Mouse (Mus musculus) neural tube, embryonic 12.5 days (tissue): Measurements from ENCODE around the gene Arhgap15. TPM values are rescaled to one million over a fixed set of nuclear protein-coding genes. Genes with fewer than 3 reads are reported as not detected.
A peak's percentile ranks its signal among the peaks of the same experiment; 100 is the strongest.

ENCODE experiments used
- ATAC-seq: fragments of 200-750 bp; cut with Nextera tagmentation; 2 replicates; pipeline ENCODE4 v1.8.0; 2017; ENCODE audit warnings: low read depth, mild to moderate bottlenecking, moderate TSS enrichment, moderate library complexity; ENCODE audit not compliant: low FRiP score
- H3K27ac ChIP-seq: fragments of 300-500 bp; sonication (generic); 2 replicates; pipeline ENCODE4 v1.5.1; 2016
- H3K27me3 ChIP-seq: fragments of 300-500 bp; sonication (generic); replicated peaks from 2 replicates; pipeline ENCODE4 v1.6.1; 2016; ENCODE audit warnings: mild to moderate bottlenecking
- H3K36me3 ChIP-seq: fragments of 300-500 bp; sonication (generic); 2 replicates; pipeline ENCODE4 v1.6.1; 2016; ENCODE audit warnings: mild to moderate bottlenecking
- H3K4me1 ChIP-seq: fragments of 300-500 bp; sonication (generic); 2 replicates; pipeline ENCODE4 v1.6.1; 2016
- H3K4me2 ChIP-seq: fragments of 300-500 bp; sonication (generic); replicated peaks from 2 replicates; pipeline ENCODE4 v1.6.1; 2016; ENCODE audit warnings: mild to moderate bottlenecking
- H3K4me3 ChIP-seq: fragments of 300-500 bp; sonication (generic); 2 replicates; pipeline ENCODE4 v1.5.1; 2016
- H3K9ac ChIP-seq: fragments of 300-500 bp; sonication (generic); 2 replicates; pipeline ENCODE4 v1.6.1; 2016; ENCODE audit warnings: mild to moderate bottlenecking
- H3K9me3 ChIP-seq: fragments of 300-500 bp; sonication (generic); 2 replicates; pipeline ENCODE4 v1.6.1; 2016; ENCODE audit warnings: mild to moderate bottlenecking
- WGBS: fragments of 180-500 bp; shearing (Covaris S2); methylation state at CpG from one replicate; pipeline ENCODE4 v1.1.7; 2016; 5-methylcytosine and 5-hydroxymethylcytosine counted together
- polyA plus RNA-seq: library from polyadenylated mRNA; unstranded; fragments of >200 nt; fragmentation: Nextera tagmentation; extraction: Ambion mirVana; gene quantifications from 2 replicates; pipeline ENCODE4 v1.2.1, GENCODE M21; 2016

The Arhgap15 gene
- polyA plus RNA-seq, 1 experiment from 2014 or later, result 0.81 TPM

GRCm38 (mm10) chr2:43749321-43749720, 697 bp downstream of the Arhgap15 start:
- Histone ChIP-seq H3K27me3 (no peaks in the 10 kb centered on the region), H3K9ac (no peak overlapping the region), H3K4me2 (no peak overlapping the region), H3K36me3 (no peaks in the 10 kb centered on the region), H3K4me1 (no peaks in the 10 kb centered on the region), H3K27ac (no peak overlapping the region), H3K9me3 (no peaks in the 10 kb centered on the region), H3K4me3 (no peak overlapping the region)
- no peak for ATAC-seq
- WGBS, result 84% methylated on average over 3 of the region's 3 CpGs

- ATAC-seq, result no peak
- Histone ChIP-seq H3K36me3 (no peaks in the 10 kb centered on the region), H3K27me3 (no peaks in the 10 kb centered on the region), H3K27ac (no peak overlapping the region), H3K9ac (no peak overlapping the region), H3K4me3 (no peak overlapping the region), H3K9me3 (no peaks in the 10 kb centered on the region), H3K4me2 (no peak overlapping the region), H3K4me1 (no peaks in the 10 kb centered on the region)
- 95% methylated on average over 3 of the region's 3 CpGs for WGBS
Observed at GRCm38 (mm10) chr2:43755899-43756298, 7.3 kb downstream of the Arhgap15 start.

GRCm38 (mm10) chr2:43756626-43757025, 8.0 kb downstream of the Arhgap15 start:
- H3K36me3 ChIP-seq, result no peaks in the 10 kb centered on the region
- no peak for ATAC-seq
- no peaks in the 10 kb centered on the region for H3K4me1 ChIP-seq
- H3K9ac ChIP-seq, result no peak overlapping the region
- H3K4me3 ChIP-seq, result no peak overlapping the region
- 83% methylated on average over 2 of the region's 2 CpGs for WGBS
- H3K27ac ChIP-seq, result no peak overlapping the region
- H3K27me3 ChIP-seq, result no peaks in the 10 kb centered on the region
- no peaks in the 10 kb centered on the region for H3K9me3 ChIP-seq
- H3K4me2 ChIP-seq, result no peak overlapping the region

GRCm38 (mm10) chr2:43761735-43762134, 13.1 kb downstream of the Arhgap15 start:
- no peak overlapping the region for H3K4me2 ChIP-seq
- 88% methylated on average over 3 of the region's 3 CpGs for WGBS
- no peak for ATAC-seq
- no peak overlapping the region for H3K9ac ChIP-seq
- no peak overlapping the region for H3K27ac ChIP-seq
- H3K9me3 ChIP-seq, result no peaks in the 10 kb centered on the region
- H3K4me3 ChIP-seq, result no peak overlapping the region
- no peaks in the 10 kb centered on the region for H3K27me3 ChIP-seq
- no peaks in the 10 kb centered on the region for H3K36me3 ChIP-seq
- H3K4me1 ChIP-seq, result no peaks in the 10 kb centered on the region

GRCm38 (mm10) chr2:43763279-43763678, 14.7 kb downstream of the Arhgap15 start:
- Histone ChIP-seq H3K36me3 (no peaks in the 10 kb centered on the region), H3K9ac (no peak overlapping the region), H3K4me3 (no peak overlapping the region), H3K9me3 (no peaks in the 10 kb centered on the region), H3K4me2 (no peak overlapping the region), H3K27me3 (no peaks in the 10 kb centered on the region), H3K4me1 (no peaks in the 10 kb centered on the region), H3K27ac (no peak overlapping the region)
- 80% methylated on average over 5 of the region's 5 CpGs for WGBS
- ATAC-seq, result no peak

- no peaks in the 10 kb centered on the region for H3K4me1 ChIP-seq
- no peak overlapping the region for H3K4me2 ChIP-seq
- no peaks in the 10 kb centered on the region for H3K27me3 ChIP-seq
- WGBS, result 55% methylated on average over 1 of the region's 1 CpGs
- H3K27ac ChIP-seq, result no peak overlapping the region
- H3K9me3 ChIP-seq, result no peaks in the 10 kb centered on the region
- no peak for ATAC-seq
- H3K4me3 ChIP-seq, result no peak overlapping the region
- no peak overlapping the region for H3K9ac ChIP-seq
- no peaks in the 10 kb centered on the region for H3K36me3 ChIP-seq
Observed at GRCm38 (mm10) chr2:43764456-43764855, 15.8 kb downstream of the Arhgap15 start.

GRCm38 (mm10) chr2:43766200-43766599, 17.6 kb downstream of the Arhgap15 start:
- Histone ChIP-seq H3K9me3 (no peaks in the 10 kb centered on the region), H3K9ac (no peak overlapping the region), H3K4me3 (no peak overlapping the region), H3K27ac (no peak overlapping the region), H3K27me3 (no peaks in the 10 kb centered on the region), H3K36me3 (no peaks in the 10 kb centered on the region), H3K4me2 (no peak overlapping the region), H3K4me1 (no peaks in the 10 kb centered on the region)
- 87% methylated on average over 3 of the region's 3 CpGs for WGBS
- ATAC-seq, result no peak

GRCm38 (mm10) chr2:43769850-43770570, 21.4 kb downstream of the Arhgap15 start:
- H3K4me1 ChIP-seq, result no peaks in the 10 kb centered on the region
- H3K9ac ChIP-seq, result no peak overlapping the region
- WGBS, result 90% methylated on average over 2 of the region's 2 CpGs
- H3K9me3 ChIP-seq, result no peaks in the 10 kb centered on the region
- ATAC-seq, result no peak
- no peaks in the 10 kb centered on the region for H3K27me3 ChIP-seq
- no peak overlapping the region for H3K27ac ChIP-seq
- no peak overlapping the region for H3K4me3 ChIP-seq
- H3K4me2 ChIP-seq, result no peak overlapping the region
- H3K36me3 ChIP-seq, result no peaks in the 10 kb centered on the region

GRCm38 (mm10) chr2:43772640-43773039, 24.0 kb downstream of the Arhgap15 start:
- ATAC-seq, result no peak
- Histone ChIP-seq H3K27ac (no peak overlapping the region), H3K9me3 (no peaks in the 10 kb centered on the region), H3K4me2 (no peak overlapping the region), H3K4me3 (no peak overlapping the region), H3K4me1 (no peaks in the 10 kb centered on the region), H3K36me3 (no peaks in the 10 kb centered on the region), H3K9ac (no peak overlapping the region), H3K27me3 (no peaks in the 10 kb centered on the region)
- 90% methylated on average over 5 of the region's 5 CpGs for WGBS

- no peak overlapping the region for H3K4me3 ChIP-seq
- H3K27me3 ChIP-seq, result 0 out of 2 replicates have a peak, but pooled peaks cover 2% of the 10 kb centered on the region
- no peaks in the 10 kb centered on the region for H3K36me3 ChIP-seq
- no peak overlapping the region for H3K4me2 ChIP-seq
- H3K27ac ChIP-seq, result no peak overlapping the region
- no peak overlapping the region for H3K9ac ChIP-seq
- H3K4me1 ChIP-seq, result peaks cover 13% of the 10 kb centered on the region; the same call in 1 of the 2 replicates
- ATAC-seq, result 0 out of 2 replicates have a peak, but pooled peaks have one; percentile 35
- H3K9me3 ChIP-seq, result no peaks in the 10 kb centered on the region
- WGBS, result 55% methylated on average over 3 of the region's 3 CpGs
Observed at GRCm38 (mm10) chr2:43782157-43782556, 33.5 kb downstream of the Arhgap15 start.

GRCm38 (mm10) chr2:43783759-43784735, 35.4 kb downstream of the Arhgap15 start:
- Histone ChIP-seq H3K9me3 (no peaks in the 10 kb centered on the region), H3K4me3 (no peak overlapping the region), H3K9ac (no peak overlapping the region), H3K27me3 (0 out of 2 replicates have a peak, but pooled peaks cover 2% of the 10 kb centered on the region), H3K36me3 (no peaks in the 10 kb centered on the region), H3K4me1 (peaks cover 20% of the 10 kb centered on the region; the same call in 1 of the 2 replicates), H3K27ac (no peak overlapping the region), H3K4me2 (no peak overlapping the region)
- 77% methylated on average over 7 of the region's 7 CpGs for WGBS
- no peak for ATAC-seq

GRCm38 (mm10) chr2:43786101-43786500, 37.5 kb downstream of the Arhgap15 start:
- 12% methylated on average over 3 of the region's 3 CpGs for WGBS
- no peak overlapping the region for H3K27ac ChIP-seq
- H3K9me3 ChIP-seq, result no peaks in the 10 kb centered on the region
- H3K4me3 ChIP-seq, result no peak overlapping the region
- H3K4me1 ChIP-seq, result peaks cover 20% of the 10 kb centered on the region; the same call in 1 of the 2 replicates
- no peak overlapping the region for H3K9ac ChIP-seq
- peak; percentile 3; the same call in 1 of the 2 replicates for ATAC-seq
- H3K27me3 ChIP-seq, result 0 out of 2 replicates have a peak, but pooled peaks cover 2% of the 10 kb centered on the region
- H3K4me2 ChIP-seq, result no peak overlapping the region
- H3K36me3 ChIP-seq, result no peaks in the 10 kb centered on the region
